Mouse (Mus musculus): Measurements from ENCODE around the gene Abcc6.

Gene Abcc6

DNA sequence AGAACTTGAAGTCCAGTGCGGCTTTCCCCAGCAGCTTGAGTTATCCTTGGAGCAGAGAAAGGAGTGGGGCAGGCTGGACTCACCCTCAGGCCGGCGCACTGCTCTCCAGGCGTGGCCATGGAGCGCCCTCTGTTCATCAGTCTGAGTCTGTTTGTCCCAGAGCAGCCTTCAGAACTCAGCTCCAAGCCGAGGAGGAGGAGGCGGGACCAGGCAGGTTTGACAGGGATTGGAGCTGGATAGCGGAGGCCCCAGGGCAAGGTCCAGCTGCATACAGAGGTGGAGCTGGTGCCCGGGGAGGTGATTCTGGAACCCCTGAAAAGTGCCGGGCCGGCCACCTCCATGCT lies at the start of gene Abcc6:
Abcc6 (minus strand) TSS at position 158 of the 344 bp plus-strand sequence.
- no peak for DNase-seq (ENCODE audit: low read depth, low spot score)

DNA sequence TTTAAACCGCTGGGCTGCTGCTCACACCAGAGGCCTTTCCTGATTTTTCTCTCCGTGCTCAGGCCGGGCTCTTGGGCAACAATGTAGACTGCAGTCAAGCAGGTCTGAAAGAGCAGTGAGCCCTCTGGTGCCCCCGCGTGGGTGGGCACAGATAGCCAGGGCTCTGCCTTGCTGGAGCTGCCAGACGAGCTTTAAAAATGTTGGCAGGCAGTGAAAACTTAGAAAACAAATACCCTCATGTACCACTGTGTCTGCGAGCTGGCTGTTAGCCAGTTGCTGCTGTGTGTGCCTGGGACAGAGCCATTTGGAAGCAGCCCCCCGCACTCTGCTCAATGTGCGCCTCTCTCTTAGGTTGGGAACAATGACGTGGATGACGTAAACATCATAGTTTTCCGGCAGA lies 47.6 kb upstream of the Abcc6 start:
- no peak for DNase-seq (ENCODE audit: low read depth, low spot score)

DNA sequence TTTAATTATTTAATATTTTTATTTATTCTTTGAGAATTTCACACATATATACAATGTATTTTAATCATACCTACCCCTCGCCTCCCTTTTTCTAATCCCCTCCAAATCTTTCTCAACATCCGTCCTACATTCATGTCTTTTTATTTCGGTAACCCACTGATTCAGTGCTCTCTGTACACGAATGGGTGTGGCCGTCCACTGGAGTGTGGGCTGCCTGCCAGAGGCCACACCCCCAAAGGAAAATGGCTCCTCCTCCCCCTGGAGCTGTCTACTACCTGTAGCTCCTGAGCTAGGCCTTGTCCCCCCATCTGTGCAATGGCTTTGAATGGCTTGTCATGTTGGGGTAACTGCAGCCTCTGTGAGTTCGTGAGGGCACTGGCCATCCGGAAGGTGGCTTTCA lies 46.7 kb upstream of the Abcc6 start:
- DNase-seq (ENCODE audit: low read depth, low spot score): no peak

DNA sequence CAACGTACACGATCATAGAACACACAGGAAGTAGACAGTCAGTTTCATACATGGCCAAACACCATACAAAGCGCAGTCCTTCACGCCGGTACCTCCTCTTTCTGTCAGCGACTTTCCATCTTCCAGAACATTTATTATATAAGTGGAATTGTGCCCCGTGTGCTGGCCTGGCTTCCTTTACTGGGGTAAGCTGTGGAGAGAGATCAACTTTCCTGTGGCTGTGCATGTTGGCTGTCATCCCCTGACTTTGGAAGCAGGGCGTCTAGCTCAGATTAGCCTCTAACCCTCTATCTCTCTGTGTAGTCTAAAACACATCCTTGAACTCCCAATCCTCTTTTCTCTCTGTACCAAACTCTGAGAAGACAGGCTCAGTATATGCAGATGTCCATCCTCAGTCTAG lies 38.7 kb upstream of the Abcc6 start:
- no peak for DNase-seq (ENCODE audit: low read depth, low spot score)

DNA sequence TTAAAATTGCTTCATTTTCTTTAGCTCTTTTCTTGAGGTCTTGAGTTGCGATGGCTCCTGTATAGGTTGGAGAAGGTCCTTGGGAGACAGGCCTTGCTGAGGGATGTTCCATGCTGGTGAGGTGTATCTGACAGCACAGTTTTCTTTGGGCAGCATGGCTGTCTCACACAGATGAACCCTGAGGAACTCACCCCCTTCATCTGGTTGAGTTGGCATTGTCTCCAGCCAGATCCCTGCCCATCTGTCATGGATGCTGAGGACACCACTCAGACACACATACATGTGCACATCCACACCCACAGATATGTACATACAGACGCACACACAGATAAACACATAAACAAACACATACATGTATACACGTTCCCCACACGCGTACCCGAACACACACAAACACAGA lies 33.2 kb upstream of the Abcc6 start:
- no peak for DNase-seq (ENCODE audit: low read depth, low spot score)

DNA sequence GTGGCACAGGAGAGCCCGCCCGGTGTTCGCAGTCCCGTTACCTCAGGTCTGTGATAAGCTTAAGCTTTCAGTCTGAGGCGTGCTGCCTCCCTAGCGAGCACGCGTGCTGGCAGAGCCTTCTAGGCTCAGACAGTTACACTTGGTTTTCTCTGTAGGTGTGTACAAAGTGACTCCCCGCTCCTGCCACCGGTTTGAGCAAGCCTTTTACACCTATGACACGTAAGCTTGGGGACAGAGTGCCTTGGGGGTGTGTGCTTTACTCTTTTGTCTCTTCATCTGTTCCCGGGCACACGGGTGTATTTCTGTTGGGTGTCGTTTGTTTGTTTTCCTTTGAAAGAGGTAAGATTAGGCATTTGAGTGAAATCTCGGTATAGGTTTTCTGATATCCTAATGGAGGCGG lies 31.5 kb upstream of the Abcc6 start:
- DNase-seq (ENCODE audit: low read depth, low spot score): no peak

DNA sequence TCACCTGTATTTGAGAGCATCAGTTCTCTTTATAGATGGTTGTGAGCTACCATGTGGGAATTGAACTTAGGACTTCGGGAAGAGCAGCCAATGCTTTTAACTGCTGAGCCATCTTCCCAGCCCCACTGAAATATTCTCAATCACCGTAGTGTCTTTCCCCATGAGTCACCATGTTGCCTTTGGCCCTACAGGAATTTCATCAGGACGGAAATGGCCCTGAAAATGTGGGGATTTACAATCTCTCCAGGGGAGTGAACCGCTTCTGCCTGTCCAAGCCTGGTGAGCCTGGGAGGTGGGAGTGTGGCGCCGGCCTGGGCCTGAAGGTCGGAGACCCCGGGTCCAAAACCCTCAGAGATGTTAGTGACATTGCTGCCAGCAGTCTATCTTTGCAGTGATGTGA lies 30.6 kb upstream of the Abcc6 start:
- DNase-seq (ENCODE audit: low read depth, low spot score): no peak

DNA sequence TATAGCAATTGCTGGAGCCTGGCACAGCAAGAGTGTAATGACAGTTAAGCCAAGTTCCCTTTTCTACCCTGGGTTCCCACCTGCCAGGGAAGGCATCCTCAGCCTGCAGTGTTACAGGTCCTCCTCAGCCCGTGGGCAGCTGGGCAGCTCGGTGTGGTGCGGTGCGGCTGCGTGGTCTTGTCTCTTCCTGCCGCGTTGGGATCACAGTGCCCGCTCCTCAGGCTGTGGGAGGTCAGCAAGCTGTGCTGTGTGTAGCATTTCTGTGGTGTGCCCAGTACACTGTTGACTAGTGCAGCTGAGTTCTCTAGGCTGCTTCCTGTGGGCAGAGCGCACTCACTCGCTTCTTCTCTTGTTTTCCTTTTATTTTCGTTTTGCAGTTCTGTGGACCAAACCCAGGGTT lies 28.8 kb upstream of the Abcc6 start:
- DNase-seq (ENCODE audit: low read depth, low spot score): no peak

DNA sequence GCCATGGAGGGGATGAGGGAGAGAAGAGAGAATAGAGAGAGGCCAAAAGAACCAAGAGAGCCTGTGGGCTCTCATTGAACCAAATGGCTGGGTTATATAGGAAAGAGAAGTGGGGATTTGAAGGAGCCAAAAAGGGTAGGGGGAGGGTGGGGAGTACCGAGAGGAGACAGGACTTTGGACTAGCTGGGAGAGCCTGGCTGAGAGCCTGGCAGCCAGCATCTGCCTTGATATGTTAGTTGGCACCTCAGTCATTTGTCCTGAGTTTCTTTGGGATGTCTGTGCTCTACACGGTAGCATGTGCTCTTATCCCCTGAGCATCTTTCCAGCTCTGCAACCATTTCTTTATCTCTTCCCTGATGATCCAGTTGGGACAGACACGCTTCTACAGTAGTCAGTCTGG lies 23.5 kb upstream of the Abcc6 start:
- no peak for DNase-seq (ENCODE audit: low read depth, low spot score)

DNA sequence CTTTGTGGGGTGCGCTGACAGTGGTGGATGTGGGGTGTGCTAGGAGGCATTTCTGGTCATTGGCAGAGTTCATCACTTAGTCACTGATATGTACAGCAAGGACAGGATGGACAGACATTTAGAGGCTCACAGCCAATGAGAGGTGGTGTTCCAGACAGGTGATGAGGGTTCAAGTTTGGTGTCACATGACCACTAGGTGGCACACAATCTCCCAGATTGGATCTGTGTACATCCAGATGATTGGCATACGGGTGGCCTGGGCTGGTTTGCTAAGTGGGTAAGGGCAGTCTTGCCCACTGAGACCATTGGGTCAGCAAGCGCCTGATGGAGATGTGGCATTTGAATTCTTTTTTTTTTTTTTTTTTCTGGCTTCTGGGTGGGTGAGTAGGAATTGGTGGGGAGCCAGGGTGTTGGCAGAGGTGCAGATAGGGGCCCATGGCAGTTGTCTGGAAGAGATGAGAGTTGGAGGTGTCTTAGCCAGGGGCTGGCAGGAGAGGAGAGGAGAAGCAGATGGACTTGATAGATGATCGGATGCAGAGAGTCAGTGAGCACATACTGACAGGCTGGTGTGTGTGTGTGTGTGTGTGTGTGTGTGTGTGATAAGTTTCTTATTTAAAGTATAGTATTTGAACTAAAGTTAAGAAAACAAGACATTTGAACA lies 22.2 kb upstream of the Abcc6 start:
- DNase-seq (ENCODE audit: low read depth, low spot score): peak; percentile 50

DNA sequence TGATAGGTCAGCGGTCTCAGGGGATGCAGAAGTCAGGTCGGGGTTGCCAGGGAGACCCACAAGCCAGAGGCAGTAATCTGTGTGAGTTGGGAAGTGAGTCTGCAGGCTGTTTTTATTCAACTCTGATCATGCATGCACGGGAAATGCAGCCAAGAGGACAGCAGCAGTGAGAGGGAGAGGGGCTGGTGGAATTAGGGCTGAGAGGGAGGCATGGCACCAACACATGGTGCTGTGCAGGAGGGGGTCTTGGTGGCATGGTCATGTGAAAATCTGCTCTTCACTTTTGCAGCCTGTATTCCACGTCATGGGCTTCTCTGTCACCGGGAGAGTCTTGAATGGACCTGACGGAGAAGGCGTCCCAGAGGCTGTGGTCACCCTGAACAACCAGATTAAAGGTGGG lies 19.9 kb upstream of the Abcc6 start:
- DNase-seq (ENCODE audit: low read depth, low spot score): no peak

DNA sequence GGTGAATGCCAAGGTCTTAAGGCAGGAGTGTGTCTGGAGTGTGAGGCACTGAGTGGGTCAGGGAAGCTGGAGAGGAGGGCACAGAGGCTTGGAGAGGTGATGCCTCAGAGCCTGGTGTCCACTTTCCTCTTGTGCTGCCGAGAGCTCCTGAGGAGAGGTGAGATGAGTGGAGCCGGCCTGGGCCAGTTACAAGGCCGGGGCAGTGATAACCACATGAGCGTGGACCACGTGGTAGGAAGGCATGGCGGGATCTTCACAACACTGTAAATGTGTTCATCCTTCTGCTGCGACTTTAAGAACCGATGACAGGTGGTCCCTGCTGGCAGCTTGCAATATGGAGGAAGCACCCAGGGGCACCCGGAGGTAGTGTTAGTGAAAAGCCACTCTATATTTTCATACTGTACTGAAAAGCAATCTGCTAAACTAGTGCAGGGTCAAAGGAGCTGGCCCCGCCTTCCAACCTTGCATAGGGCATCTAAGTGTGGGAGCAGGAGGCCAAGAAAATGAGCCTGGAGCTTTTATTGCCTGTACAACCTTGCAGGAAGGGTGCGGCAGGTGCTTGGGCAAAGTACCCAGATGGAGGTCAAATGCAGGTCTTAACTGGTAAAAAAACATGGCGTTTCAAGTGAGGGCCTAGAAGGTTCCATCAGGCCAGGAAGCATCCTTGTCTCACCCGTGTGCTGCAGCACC lies 17.9 kb upstream of the Abcc6 start:
- DNase-seq (ENCODE audit: low read depth, low spot score): no peak

DNA sequence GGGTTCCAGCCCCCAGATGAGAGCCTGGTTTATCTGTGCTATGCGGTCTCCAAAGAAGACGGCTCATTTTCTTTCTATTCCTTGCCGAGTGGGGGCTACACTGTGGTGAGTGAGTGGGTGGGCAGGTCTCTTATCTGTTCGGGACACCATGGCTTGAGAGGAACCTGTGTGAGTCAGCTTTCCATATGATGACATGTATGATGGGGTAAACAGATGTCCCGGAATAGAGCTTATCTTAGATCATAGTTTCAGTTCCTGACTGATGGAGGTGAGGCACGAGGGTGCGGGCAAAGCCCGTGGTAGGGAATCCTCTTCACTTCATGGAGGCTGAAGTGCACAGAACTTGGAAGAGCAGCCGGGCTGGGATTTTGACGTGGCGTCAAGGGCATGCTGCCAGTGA lies 15.8 kb upstream of the Abcc6 start:
- no peak for DNase-seq (ENCODE audit: low read depth, low spot score)

DNA sequence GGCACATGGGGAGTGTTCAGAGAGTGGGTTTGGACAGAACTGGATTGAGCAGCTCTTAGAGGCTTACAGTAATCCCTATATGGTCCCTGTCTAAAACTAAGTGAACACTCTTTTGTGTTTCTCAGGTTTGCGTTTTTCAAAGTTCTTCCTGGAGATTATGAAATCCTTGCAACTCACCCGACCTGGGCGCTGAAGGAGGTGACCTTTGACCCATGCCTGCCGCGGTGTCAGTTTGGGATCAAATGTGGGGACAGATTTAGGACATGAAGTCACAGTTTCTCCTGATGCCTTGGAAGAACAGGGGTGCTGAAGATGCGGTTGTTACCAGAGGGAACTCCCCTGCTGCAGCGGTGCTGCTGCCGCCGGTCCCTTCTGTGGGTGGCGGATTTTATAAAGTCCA lies 14.0 kb upstream of the Abcc6 start:
- no peak for DNase-seq (ENCODE audit: low read depth, low spot score)

DNA sequence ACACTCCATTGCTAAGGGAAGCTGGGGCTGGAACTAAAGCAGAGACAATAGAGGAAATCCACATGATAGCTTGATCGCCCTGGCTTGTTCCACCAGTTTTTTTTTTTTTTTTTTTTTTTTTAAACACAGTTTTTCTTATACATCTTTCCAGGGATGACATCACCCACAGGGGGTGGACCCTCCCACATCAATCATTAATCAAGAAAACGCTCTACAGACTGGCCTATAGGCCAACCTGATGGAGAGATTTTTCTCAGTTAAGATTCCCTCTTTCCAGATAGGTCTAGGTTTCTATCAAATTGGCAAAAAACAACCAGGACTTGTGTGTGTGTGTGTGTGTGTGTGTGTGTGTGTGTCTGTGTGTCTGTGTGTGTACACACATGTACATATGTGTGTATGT lies 9.8 kb upstream of the Abcc6 start:
- no peak for DNase-seq (ENCODE audit: low read depth, low spot score)

DNA sequence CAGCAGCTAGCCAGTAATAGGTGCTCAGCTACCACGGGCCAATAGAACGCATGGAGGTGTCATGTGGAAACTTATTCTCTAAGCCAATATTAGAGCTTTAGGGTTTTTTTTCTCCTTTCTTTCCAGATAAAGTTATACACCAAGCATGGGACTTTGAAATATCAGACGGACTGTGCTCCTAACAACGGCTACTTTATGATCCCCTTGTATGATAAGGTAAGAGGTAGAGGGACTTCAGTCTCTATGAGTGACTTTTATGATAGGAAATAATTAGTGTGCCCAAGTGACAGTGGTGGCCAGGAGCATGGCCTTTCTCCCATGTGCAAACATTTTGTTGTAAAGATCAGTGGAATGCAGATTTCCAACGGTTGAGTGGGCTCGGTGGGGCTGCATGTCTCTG lies 7.3 kb upstream of the Abcc6 start:
- DNase-seq (ENCODE audit: low read depth, low spot score): no peak

DNA sequence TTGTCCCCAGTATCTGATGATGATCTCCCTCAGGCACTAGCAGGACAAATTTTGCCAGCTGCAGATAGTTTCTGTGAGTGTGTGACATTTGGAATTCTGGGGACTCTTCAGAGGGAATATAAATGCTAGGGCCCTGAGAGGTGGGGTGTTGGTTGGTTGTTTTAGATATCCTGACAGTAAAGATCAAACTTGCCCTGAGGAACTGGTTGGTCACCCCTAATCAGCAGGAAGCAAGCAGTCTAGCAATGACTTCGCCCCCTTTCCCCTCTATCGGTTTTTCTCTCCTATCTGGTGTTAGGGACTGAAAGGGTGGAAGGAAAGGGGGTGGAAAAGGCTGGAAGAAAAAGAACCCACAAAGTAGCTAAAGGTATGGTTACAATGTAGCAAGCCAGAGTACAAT lies 5.4 kb upstream of the Abcc6 start:
- DNase-seq (ENCODE audit: low read depth, low spot score): no peak

DNA sequence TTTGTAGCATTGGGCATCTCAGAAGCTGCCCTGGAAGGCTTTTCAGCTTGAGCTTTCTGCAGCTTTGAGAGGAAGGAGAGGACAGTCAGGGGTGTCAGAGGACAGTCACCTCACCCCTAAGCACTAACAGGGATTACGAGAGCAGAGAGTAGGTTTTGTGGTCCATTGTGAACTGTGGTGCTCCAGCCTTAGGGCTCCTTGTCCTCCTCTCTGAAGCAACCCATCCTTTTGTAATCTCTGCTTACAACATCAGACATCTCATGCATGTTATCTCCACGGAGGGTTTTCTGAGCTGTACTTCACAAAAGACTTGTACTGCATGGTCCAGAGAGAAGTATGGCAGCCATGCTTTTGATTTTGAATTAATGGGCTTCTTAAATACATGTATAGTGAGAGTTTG lies 4.9 kb upstream of the Abcc6 start:
- no peak for DNase-seq (ENCODE audit: low read depth, low spot score)

DNA sequence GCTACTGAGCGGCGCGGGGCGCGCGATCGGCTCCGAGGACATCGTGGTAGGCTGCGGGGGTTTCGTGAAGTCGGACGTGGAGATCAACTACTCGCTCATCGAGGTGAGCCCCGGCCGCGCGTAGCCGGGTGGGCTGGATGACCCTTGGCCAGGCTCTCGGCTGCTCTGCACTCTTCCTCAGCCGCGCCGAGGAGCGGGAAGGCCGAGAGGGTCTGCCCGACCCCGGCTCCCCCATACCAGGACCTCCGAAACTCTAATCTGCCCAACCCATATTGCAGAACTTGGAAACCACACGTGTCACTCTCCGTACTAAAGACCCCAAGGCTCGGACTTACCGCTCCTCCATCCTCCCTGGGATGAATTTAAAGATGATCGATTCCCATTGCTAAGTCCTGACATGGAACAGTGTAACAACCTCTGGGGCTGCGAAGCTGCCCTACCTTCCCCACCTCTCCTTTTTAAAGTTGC lies 3.8 kb upstream of the Abcc6 start:
- DNase-seq (ENCODE audit: low read depth, low spot score): no peak

DNA sequence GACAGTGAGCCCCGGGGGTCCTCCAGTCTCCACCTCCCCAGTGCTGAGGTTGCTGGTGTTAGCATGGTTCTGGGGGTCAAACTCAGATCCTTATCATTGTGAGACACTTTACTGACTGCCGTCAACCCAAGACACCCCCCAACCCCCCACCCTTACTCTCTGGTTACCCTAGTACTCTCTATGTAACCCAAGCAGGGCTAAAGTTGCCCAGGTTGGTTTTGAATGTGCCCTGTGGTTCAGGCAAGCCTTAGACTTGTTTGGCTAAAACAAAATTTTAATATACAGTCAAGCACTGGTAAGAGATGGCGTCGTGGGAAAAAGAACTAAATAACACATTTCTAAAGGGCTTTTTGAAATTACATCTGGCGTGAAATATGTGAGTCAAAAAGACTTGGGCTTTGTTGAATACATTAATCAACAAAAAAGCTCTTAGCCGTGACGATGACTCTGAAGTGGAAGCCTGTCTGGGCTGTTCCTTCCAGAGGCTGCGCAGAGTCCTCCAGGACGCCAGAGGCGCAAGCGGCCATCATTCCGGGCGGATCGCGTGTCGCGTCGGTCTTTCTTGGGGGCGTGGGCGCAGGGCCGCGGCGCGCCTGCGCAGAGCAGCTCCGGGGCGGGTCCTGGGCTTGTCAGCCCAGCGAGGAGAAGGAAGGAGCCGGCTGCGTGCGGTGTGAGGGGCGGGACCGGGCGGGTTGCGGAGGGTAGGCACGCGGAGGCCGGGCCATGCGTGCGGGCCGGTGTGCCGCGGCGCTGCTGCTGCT lies 3.2 kb upstream of the Abcc6 start, which contains the start of gene Nomo1:
Nomo1 (plus strand) TSS at position 590 of the 761 bp plus-strand sequence.
- DNase-seq (ENCODE audit: low read depth, low spot score): peak; percentile 98

DNA sequence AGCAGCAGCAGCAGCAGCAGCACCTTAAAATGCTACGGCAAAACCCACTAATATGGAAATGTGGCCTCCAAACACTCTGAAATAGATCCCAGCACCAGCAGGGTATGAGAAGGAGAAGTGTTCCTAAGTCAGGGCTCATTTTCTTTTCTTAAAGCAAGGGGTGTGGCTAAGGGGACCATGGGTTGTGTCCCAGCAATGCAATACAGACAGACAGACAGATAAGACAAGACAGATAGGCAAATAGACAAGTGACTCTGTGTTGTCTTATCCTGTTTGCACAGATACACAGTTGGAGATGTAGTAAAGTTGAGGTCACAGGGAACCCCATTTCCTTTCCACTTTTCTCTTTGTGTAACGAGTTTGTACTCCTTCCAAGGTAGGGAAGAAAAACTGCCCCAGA lies 973 bp upstream of the Abcc6 start:
- DNase-seq (ENCODE audit: low read depth, low spot score): no peak

DNA sequence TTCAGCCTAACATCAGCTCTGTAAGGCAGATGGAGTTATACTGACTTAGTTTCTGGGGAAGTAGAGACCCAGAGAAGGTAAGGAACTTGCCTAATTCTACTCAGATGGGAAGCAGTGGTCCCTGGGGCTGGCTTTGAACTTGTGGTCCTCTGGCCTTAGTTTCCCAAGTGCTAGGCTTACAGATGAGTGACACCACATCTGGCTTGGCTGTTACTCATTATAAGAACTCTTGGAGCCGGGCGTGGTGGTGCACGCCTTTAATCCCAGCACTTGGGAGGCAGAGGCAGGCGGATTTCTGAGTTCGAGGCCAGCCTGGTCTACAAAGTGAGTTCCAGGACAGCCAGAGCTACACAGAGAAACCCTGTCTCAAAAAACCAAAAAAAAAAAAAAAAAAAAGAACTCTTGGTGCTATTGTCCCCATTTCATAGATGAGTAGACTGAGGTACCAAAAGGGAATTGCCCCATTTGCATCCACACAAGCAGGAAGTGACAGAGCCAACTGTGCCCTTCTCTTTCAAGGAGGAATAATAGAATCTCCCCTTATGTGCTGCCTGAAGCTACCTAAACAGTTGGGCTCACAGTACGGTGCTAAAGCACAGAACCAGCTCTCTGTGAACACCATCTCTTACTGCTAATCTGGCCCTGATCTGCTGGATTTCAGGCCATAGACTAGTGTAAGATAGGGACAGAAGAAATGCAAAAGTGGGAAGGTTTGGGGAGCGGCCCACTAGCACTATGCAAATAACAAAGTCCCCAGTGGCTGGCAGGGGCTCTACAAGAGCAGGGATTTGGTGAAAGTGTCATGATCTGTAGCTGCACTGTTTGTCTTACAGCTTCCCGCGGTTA lies 580 bp downstream of the Abcc6 start:
- DNase-seq (ENCODE audit: low read depth, low spot score): no peak
